Mouse (Mus musculus): Measurements from ENCODE around the gene Col15a1. TPM values are rescaled to one million over a fixed set of nuclear protein-coding genes. Genes with fewer than 3 reads are reported as not detected.

The Col15a1 gene
- total RNA-seq, 4 experiments from 2014 or later: 3.8 to 13.3 (median 5.9) TPM

DNA sequence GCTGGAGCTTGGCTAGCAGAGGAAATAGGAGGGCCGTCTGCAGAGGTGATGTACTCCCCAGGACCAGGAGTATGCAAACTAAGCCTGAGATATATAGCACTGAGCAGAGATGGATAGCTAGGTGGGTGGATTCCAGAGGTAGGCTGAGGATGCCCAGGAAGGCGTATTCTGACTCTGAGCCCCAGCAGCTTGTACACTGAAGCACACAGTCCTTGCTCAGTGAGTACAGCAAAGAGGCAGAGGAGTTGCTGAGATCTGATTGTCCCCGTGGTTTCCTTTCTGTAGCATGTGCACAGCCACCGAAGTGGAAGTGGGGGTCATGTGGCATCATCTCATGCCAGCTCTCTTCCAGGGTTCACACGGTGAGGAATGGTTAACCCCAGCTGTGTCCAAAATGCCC is 54.0 kb downstream of the Col15a1 start:
- DNase-seq (ENCODE audit: low spot score in 2 of 2): no peak

DNA sequence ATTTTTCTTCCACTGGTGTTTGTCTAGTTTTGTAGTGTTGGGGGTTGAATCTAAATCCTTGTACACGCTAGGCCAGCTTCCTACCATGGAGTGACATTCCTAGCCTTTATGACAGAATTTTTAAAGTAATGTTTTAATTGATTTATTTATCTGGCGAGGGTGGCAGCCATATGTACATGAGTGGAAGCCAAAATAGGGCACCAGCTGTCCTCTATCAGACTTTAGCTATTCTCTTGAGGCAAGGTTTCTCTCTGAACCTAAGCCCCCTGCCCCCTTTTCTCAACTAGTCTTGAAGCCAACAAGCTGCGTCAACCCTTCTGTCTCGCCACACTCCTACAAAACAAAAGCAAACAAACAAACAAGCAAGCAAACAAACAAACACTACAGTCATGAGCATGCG is 57.6 kb downstream of the Col15a1 start:
- no peak for DNase-seq (ENCODE audit: low spot score in 2 of 2)

DNA sequence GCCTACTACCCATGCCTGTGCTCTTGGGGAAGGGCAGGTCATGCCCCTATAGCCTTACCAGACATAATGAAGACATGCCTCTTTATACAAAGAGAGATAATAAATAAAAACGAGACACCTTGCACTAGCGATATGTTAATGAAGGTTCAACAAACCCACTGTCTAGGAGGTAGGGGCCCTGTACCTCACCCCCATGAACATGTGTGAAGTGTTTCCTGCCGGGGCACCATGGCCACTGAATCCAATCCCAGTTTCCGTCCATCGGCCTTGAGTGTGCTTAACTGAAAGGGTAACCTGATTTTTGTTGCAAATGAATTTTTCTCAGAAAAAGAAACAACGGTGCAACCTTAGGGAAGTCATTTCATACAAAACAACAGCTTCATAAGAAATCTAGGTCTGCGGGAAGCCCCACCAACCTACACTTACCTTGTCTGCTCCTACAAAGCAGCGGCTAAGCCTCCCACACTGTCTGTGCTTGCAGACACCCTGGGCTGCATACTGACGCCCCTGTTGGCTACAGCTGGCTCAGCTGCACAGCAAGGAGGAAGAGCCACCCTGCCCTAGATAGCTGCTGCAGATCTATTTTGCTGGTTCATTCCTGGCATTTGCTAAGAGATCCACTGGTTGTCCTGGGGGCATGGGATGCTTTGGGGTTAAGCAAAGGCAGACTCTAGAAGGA is 64.6 kb downstream of the Col15a1 start:
- DNase-seq (ENCODE audit: low spot score in 2 of 2): peak in 1 of 2 experiments; percentile 41

DNA sequence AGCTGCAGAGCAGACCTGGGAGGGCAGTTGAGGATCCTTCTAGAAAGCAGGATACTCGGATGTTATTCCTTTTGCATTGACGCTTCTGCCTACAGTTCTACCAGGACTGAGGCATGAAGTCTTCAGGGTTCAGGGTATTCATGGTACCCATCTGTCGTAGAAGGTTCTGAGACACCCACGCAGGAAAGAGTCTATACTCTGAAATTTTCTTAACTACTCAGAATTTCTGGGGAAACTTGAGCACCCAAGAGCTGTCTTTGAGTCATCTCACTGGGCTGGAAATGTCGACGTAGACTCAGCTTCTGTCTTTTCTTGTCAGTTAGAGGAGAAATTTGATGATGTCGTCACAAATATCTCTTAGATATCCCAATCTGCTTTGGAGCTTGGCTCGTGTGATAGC is 65.8 kb downstream of the Col15a1 start:
- no peak for DNase-seq (ENCODE audit: low spot score in 2 of 2)

DNA sequence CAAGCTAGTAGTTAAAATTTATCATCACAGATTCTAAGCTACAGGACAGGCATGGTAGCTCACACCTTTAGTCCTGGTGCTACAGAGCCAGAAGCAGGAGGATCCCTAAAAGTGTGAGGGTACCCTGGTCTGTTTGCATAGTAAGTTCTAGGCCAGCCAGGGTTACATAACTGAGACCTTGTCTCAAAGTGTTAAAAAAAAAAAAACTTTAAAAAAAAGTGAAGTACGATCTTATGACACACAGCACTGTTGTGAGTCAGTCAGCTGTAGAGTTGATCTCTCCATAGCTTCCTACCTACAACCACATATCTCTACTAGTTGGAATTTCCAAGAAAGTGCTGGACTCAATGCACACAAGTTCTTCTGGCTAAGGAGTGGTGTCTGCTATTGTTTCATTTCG is 67.0 kb downstream of the Col15a1 start:
- no peak for DNase-seq (ENCODE audit: low spot score in 2 of 2)

DNA sequence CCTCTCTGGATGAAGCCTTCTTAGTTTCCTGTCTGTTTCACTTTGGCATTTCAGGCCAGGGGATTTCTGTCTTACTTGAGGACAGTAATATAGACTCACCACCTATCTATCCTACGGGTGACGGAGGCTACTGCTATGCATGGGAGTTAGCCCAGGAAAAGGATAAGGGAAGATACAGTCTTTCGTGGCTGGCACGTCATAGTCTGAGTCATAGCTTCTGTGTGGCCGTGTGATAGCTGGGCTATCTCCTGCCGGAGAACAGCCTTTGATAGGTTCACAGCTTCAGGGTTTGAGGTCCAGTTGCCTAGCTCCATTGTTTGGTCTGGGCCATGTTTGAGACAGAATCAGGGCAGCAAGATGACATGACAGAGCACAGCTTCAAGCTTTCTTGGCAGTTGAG is 70.4 kb downstream of the Col15a1 start:
- DNase-seq (ENCODE audit: low spot score in 2 of 2): no peak

DNA sequence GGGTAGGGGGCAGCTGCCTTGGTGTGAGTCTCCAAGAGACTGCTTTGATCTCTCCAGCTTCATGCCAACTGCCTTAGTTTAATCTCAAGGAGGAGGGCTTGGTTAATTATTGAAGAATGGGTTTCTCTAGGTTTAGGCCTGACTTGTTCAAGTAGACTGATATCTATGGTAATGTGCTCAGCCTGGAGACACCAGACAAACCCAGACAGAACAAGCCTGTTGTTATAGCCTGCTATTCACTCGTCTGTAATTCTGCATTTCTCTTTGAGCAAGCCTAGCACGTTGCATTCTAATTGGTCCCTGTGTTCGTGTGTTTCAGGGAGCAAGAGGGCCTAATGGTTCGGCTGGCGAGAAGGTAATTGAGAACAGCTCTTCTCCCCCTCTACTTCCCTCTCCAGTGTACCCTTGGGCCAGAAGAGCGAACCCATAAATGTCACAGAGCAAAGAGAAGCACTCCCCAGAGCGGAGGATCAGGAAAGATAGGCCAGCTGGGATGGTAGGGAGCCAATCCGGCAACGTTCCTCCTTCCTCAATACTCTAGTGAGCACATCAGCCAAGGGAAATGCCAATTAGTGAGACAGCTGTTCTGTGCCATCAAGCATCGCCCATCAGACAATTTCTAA is 71.2 kb downstream of the Col15a1 start:
- DNase-seq (ENCODE audit: low spot score in 2 of 2): no peak

DNA sequence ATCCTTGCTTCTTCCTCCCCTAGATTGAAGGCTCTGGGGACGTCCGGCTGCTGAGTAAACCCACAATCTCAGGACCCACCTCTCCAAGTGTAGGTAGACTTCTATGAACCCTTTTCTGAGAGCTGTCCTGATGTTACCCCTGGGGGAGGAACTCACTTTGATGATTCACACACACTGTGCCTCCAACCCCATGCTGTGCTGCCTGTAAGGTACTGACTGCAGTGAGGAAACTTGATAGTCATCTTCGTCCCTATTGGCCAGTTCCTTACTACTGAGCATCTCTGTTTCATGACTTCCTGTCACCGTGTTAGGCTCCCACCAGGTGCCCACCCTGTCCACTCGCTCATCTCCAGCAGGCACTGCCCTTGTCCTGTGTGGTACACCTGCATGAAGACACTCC is 72.2 kb downstream of the Col15a1 start:
- DNase-seq (ENCODE audit: low spot score in 2 of 2): no peak

DNA sequence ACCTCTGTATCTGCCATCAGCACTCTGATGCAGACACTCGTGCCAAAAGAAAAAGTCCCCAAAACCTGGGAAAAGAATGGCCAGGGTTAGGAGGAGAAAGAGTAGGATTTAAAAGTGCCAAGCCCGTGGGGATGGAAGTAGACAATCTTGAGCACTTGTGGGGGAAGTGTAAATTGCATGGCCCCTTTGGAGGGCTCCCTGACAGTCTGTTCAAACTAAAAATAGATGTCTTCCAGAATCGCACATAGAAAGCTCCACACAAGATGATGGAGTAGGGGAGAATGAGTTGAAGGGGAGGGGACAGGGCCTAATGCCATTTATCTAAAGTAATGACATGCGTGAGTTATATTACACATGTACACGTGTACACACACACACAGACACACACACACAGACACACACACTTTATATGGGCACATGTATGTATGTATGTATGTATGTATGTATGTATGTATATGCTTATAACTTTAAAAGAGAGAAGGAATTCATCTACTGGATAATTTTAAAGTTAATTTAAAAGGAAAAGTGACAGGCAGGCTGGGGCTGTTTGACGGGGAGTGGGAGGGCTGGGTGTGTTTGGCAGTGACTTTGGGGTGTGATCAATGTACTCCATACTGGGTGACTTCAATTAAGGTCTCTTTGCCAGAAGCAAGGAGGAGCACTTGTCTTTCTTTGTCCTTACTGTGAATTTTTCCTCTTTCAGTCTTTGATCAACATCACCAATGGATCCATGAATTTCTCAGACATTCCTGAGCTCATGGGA is 74.1 kb downstream of the Col15a1 start:
- DNase-seq (ENCODE audit: low spot score in 2 of 2): no peak

DNA sequence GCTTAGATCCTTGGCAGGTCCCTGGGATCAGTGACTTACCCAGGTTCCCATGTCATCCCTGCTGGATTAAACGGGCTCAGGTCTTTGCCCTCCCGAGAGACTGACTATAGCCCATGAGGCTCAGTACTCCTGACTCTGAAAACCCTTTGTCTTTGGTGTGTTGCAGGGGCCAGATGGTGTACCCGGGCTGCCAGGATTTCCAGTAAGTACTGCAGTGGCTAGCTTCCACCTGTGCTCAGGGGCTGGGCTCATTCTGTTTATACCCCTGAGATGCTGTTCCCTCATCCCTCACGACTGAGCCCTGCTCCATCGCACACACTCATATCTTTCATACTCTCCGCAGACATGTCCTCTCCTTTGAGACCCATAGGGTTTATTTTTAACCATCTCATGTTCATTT is 76.3 kb downstream of the Col15a1 start:
- no peak for DNase-seq (ENCODE audit: low spot score in 2 of 2)

DNA sequence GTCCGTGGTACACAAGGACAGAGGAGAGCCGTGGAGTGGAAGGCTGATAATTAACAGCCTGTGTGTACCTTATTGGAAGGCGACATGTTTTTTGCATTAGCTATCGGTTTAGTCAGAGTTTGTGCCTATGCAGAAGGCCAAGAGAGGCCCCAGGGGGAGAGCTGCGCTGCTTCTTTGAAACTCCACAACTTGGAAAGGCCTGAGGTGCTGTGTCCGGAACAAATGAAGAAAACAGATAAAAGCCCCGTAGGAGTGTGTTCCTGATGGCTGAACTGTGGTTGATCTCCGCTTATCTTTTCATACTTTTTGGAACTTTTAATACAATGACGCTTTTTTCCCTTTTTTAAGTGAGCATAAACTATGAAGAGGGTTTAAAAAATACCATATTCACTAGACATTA is 76.9 kb downstream of the Col15a1 start:
- DNase-seq (ENCODE audit: low spot score in 2 of 2): no peak

DNA sequence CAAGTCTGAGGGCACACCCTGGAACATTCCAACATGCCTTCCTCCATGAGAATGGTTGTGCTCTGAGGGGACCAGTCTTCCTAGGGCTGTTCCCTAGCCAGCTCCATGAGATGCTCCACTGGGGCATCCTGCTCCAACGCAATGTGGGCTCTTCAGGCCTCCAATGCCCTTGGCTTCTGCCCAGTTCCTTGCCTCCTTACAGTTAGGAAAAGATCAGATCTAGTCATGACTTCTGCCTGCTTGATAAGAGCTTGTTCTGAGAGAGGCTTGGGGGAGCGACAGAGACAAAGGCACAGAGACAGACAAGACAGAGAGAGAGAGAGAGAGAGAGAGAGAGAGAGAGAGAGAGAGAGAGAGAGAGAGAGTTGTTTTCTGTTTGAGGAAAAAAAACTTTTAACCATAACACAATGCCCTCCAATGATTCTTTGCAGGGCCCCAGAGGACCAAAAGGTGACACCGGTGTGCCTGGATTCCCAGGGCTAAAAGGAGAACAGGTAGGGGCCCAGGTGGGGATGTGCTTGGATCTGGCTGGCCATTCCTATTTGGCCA is 78.7 kb downstream of the Col15a1 start:
- DNase-seq (ENCODE audit: low spot score in 2 of 2): no peak

DNA sequence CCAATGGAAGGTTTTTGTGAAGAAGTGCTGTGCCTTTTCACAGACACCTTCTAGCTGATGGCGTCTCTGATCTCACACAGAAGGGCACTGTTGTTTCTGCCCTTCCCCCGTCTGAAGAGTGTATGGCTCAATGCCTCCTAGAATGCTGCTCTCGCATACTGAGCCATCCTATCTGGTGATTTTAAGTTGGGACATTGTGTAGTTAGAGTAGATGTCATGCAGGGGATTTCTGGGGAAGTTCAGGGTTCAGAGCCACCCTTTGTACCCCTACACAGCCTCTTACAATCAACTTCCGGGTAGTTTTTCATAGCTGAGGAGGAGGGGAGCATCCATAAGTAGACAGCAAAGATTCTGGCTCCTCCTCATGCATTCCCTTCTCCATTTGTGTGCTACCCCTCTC is 79.5 kb downstream of the Col15a1 start:
- no peak for DNase-seq (ENCODE audit: low spot score in 2 of 2)

DNA sequence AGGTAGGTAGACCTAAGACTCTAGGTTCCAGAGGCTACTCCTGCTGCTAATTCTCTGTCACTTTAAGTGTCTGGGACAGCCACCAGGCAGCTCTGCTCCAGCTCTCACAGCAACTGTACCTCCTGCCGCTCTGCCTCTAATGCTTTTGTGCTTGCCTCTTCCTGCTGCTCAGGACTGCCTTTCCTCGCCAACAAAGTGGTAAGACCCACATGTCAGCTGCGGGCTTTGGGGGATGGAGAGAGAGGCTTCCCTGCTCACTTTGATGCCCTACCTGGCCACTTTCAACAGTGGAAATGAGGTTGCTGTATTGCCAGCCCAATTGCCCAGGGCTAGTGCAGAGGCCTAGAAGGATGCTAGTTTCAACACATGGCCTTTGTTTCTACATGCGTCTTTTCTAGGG is 80.3 kb downstream of the Col15a1 start:
- DNase-seq (ENCODE audit: low spot score in 2 of 2): no peak

DNA sequence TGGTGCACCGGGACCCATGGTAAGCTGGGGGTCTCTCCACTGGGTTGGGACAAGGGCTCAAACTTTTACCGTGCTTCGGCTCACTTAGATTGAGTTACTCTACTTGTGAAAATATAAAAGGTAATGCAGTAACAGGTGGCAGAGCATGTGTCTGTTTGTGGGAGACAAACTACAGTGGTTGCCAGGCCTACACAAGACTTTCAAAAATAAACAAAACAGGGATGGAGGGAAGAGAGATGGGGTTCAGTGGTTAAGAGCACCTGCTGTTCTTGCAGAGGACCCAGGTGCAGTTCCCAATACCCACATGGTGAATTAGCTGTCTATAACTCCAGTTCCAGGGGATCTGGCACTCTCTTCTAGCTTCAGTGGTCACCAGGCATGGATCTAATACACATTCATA is 81.6 kb downstream of the Col15a1 start:
- DNase-seq (ENCODE audit: low spot score in 2 of 2): no peak

DNA sequence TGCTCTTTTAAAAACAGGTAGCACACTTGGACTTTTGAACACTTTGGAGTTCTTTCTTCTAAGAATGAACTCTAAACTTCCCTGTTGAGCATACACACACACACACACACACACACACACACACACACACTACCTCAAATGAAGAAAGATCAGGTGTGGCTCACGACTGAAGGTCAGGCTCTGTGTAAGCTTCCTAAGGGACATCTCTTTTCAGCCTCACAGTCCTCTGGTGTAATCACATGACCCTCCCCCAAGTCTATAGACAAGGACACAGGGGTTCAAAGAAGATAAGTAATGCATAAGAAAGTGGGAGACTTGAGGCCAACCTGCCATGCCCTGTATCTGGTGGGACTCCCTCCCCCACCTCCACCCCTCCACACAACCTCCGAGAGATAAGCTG is 82.5 kb downstream of the Col15a1 start:
- DNase-seq (ENCODE audit: low spot score in 2 of 2): no peak

DNA sequence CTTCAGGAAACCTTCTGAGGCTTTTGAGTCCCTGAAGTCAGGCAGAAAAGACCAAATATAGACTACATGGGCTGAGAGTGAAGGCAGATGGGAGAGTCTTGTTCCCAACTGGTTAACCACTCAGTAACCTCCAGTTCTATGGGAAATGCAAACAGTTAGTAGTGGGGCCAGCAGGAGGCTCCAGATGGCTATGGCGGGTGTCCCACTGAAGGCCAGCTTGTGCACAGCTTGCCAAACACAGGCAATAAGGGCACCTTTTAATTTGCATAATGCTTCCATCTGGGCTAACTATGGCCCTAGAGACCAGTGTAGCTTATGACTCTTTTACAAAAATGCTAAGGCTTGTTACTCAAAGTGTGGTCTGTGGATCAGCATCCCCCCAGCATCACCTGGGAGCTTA is 83.1 kb downstream of the Col15a1 start:
- DNase-seq (ENCODE audit: low spot score in 2 of 2): peak in 1 of 2 experiments; percentile 53

DNA sequence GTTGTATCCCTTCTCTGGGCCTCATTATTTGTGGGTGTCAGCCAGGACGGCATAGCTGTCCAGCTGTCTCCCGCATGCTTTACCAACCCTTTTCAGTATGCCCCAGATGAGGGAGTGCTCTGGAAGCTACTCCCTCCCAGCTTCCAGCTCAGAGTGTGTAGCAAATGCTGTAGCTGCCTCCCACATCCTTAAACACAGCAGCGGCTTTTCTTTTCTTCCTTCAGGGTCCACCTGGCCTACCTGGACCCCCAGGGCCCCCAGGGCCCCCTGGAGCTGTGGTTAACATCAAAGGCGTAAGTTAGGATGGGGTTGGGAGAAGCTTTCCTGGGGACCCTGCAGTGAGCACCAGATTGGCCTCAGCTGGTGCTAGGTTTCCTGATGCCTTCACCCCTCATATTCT is 85.0 kb downstream of the Col15a1 start:
- no peak for DNase-seq (ENCODE audit: low spot score in 2 of 2)

DNA sequence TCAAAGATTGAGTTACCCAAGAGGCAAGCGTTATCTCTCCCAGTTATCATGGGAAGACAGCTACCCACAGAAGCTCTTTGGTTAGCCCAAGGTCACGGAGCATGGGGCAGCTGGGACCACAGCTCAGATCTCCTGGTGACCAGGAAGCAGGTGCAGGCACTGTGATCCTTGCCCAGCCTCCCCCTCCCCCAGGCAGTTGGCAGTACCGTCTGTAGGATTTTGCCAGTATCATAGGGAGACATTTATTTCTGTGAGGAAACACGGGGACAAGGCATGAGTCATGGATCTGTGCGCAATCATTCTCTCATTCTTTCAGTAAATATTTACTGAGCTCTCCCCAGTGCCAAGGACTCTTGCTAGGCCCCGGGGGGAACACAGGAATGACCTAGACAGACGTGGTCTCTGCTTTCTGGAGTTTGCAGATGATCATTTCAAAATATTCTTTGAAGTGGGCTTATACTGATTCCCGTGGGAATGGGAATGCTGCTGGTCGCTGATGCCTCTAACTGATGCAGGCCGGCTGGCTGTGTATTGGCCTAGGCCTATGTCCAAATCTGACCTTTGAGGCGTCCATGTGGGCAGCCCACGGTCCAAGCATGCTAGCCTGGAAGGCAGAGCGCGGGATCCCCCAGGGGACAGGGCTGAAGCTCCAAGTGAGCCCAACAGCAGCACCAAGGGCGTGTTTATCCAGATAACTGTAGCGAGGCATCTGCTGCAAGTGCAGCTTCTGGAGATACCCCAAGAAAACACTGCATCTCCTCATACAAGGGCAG is 86.0 kb downstream of the Col15a1 start:
- DNase-seq (ENCODE audit: low spot score in 2 of 2): peak in 1 of 2 experiments; percentile 47

DNA sequence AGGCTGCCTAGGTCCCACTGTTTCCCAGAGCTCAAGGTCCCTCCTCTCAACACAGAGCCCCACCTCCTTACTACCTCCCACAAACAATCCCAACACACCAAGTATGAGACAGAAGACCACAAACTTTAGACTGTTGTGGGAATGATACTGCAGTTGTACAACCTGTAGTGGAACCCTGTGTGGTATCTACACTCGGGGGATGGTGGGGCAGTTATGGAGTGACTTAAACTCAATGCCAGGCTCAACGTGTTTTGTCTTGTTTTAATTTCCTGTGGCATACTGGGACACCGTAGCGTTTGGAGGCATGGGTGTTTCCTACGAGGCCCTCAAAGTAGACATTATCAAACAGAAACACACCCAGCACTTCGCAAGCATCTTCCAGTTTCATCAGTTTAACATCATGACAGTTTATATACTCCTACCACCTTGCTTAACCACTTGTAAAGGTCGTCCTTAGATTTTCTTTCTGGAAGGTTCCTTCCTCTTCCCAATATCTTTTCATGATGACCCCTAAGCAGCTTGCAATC is 86.6 kb downstream of the Col15a1 start:
- no peak for DNase-seq (ENCODE audit: low spot score in 2 of 2)

DNA sequence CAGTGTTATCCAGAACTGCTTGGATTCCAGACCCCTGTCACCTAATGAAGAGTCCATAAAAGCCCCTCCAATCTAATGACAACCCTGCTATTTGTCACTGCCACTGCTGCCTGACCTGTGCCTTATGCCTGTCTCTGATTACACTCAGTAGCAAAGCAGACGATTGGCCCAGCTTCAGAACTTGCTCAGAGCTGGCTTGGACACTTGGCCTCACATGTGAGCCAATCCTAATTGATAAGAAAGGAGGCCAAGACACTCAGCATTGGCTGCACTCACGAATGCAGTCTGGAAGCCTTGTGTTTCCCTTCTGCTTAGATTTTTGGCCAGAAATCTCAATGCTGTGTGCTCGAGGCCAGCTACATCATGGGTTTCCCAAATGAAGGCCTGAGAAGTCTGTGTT is 87.6 kb downstream of the Col15a1 start:
- DNase-seq (ENCODE audit: low spot score in 2 of 2): no peak
